Mouse (Mus musculus): Measurements from ENCODE around the gene Myo1d.

GRCm38 (mm10) chr11:80718036-80718435 lies 61.8 kb downstream of the Myo1d start:
- TF ChIP-seq CTCF (IDR thresholded peaks at IDR 0.05; ENCODE audit: low read depth), result no peak
- no peak for TF ChIP-seq EP300 (optimal IDR thresholded peaks at IDR 0.05)
